Mouse (Mus musculus) lung, embryonic 15.5 days (tissue): ENCODE results near the gene Dync1i2. TPM values are rescaled to one million over a fixed set of nuclear protein-coding genes. Genes with fewer than 3 reads are reported as not detected.
A peak's percentile ranks its signal among the peaks of the same experiment; 100 is the strongest.

ENCODE experiments used
- ATAC-seq: fragments of 200-750 bp; cut with Nextera tagmentation; 2 replicates; pipeline ENCODE4 v1.8.0; 2017; ENCODE audit warnings: moderate number of reproducible peaks, borderline replicate concordance; ENCODE audit not compliant: low FRiP score, low TSS enrichment; ENCODE audit errors: extremely low read depth
- H3K27ac ChIP-seq: fragments of 300-500 bp; sonication (generic); 2 replicates; pipeline ENCODE4 v1.5.1; 2015; ENCODE audit warnings: moderate library complexity, mild to moderate bottlenecking, inconsistent platforms
- H3K27me3 ChIP-seq: fragments of 300-500 bp; sonication (generic); 2 replicates; pipeline ENCODE4 v1.6.1; 2015; ENCODE audit warnings: inconsistent platforms
- H3K36me3 ChIP-seq: fragments of 300-500 bp; sonication (generic); 2 replicates; pipeline ENCODE4 v1.6.1; 2015; ENCODE audit warnings: inconsistent platforms
- H3K4me1 ChIP-seq: fragments of 300-500 bp; sonication (generic); 2 replicates; pipeline ENCODE4 v1.6.1; 2015; ENCODE audit warnings: inconsistent platforms
- H3K4me2 ChIP-seq: fragments of 300-500 bp; sonication (generic); 2 replicates; pipeline ENCODE4 v1.6.1; 2015; ENCODE audit warnings: inconsistent platforms, mild to moderate bottlenecking, moderate library complexity
- H3K4me3 ChIP-seq: fragments of 300-500 bp; sonication (generic); 2 replicates; pipeline ENCODE4 v1.5.1; 2015; ENCODE audit warnings: mild to moderate bottlenecking, inconsistent platforms
- H3K9ac ChIP-seq: fragments of 300-500 bp; sonication (generic); 2 replicates; pipeline ENCODE4 v1.6.1; 2015; ENCODE audit warnings: inconsistent platforms
- H3K9me3 ChIP-seq: fragments of 300-500 bp; sonication (generic); 2 replicates; pipeline ENCODE4 v1.6.1; 2016; ENCODE audit warnings: inconsistent platforms
- WGBS: fragments of 180-500 bp; shearing (Covaris S2); methylation state at CpG from one replicate; pipeline ENCODE4 v1.1.7; 2015; 5-methylcytosine and 5-hydroxymethylcytosine counted together
- polyA plus RNA-seq: library from polyadenylated mRNA; unstranded; fragments of >200 nt; fragmentation: Nextera tagmentation; extraction: Ambion mirVana; gene quantifications from 2 replicates; pipeline ENCODE4 v1.2.1, GENCODE M21; 2015

Gene Dync1i2
- polyA plus RNA-seq, 1 experiment from 2014 or later: 99.6 TPM

DNA sequence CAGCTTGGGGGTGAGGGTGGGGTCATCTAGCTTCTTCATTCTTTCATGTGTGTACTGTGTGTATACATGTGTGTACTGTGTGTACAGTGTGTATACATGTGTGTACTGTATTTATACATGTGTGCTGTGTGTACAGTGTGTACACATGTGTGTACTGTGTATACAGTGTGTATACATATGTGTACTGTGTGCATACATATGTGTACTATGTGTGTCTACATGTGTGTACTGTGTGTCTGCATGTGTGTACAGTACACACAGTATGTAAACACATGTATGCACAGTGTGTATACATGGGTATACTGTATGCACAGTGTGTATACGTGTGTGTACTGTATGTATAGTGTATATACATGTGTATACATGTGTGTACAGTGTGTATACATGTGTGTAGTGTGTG is 70.5 kb downstream of the Dync1i2 start:
- Histone ChIP-seq H3K27me3 (no peaks in the 10 kb centered on the region), H3K4me2 (no peak overlapping the region), H3K4me1 (no peaks in the 10 kb centered on the region), H3K4me3 (no peak overlapping the region), H3K36me3 (no peaks in the 10 kb centered on the region; the same call in 1 of the 2 replicates), H3K27ac (no peak overlapping the region), H3K9me3 (no peaks in the 10 kb centered on the region), H3K9ac (no peak overlapping the region)
- ATAC-seq: no peak
- WGBS: 74% methylated on average over 1 of the region's 1 CpGs

DNA sequence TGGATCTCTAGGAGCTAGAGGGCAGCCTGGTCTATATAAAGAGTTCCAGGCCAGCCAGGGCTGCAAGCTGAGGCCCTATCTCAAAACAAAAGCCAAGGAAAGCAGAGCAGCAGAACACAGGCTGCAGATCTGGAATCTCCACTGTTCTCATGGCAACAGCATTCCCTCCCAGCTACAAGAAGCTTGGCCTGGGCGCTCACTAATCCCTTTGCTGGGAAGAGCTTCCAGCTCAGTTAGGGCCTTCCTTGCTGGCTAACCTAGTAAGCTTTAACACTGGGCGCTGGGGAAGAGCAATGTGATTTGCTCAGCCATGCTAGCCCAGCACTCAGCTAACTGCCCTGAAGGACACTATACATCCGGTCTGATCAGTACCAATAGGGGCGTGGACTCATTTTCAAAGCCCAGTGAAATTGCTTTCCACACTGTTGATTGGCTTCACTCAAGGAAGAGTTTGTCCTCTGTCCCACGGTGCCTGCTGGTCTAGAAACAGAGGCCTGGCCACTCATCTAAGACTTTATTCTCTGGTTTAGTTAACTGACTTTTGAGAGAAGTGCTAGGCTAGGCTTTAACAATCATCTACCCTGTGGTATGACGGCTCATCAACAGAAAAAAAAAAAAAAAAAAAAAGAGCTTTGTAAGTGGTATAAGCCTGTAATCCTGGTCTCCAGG is 78.7 kb downstream of the Dync1i2 start:
- no peak for ATAC-seq
- H3K4me3 ChIP-seq: no peak overlapping the region
- H3K4me1 ChIP-seq: no peaks in the 10 kb centered on the region
- no peak overlapping the region for H3K27ac ChIP-seq
- H3K9ac ChIP-seq: no peak overlapping the region
- H3K4me2 ChIP-seq: no peak overlapping the region
- H3K36me3 ChIP-seq: no peaks in the 10 kb centered on the region
- no peaks in the 10 kb centered on the region for H3K9me3 ChIP-seq
- H3K27me3 ChIP-seq: no peaks in the 10 kb centered on the region
- WGBS: 67% methylated on average over 6 of the region's 6 CpGs

DNA sequence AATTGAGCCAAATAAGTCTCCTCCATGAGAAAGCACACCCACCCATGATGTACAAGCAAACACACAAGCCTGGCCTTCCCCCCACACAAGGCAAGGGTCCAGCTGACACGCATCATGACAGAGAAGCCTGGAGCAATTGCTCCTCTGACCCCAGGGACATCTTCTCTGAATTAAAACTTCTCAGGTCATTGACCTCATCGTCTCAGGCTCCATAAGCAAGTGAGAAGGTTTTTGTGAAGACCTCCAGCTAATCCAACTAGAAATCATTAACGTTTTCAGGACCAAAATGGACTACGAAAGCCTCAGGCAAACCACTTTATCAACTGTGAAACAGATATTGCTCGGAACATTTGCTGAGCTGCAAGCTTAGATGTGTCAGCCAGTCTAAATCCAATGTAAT is 80.1 kb downstream of the Dync1i2 start:
- ATAC-seq: no peak
- Histone ChIP-seq H3K27ac (no peak overlapping the region), H3K4me1 (no peaks in the 10 kb centered on the region), H3K27me3 (no peaks in the 10 kb centered on the region), H3K4me3 (no peak overlapping the region), H3K36me3 (no peaks in the 10 kb centered on the region), H3K9ac (no peak overlapping the region), H3K9me3 (no peaks in the 10 kb centered on the region), H3K4me2 (no peak overlapping the region)
- WGBS: 58% methylated on average over 5 of the region's 5 CpGs

DNA sequence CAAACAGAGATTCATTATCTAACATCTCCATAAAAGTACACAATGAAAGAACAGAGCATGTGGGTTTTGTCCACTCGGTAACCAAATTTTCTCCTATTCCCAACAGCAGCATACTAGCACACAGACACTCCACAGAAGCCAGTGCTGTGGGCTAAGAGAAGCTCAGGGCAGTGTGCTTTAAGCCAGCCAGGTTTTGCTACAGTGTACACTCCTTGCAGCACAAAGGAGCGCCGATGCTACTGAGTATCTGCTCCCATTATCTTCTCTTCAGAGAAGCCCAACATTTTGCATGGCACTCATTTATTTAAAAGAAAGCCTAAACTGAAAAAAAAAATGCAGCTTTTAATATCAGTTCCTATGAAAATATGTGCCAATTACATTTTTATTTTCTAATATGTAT is 82.5 kb downstream of the Dync1i2 start:
- Histone ChIP-seq H3K27me3 (no peaks in the 10 kb centered on the region), H3K9me3 (no peaks in the 10 kb centered on the region), H3K4me2 (no peak overlapping the region), H3K27ac (no peak overlapping the region), H3K4me1 (no peaks in the 10 kb centered on the region), H3K9ac (no peak overlapping the region), H3K4me3 (no peak overlapping the region), H3K36me3 (no peaks in the 10 kb centered on the region)
- WGBS: 68% methylated on average over 3 of the region's 3 CpGs
- no peak for ATAC-seq

DNA sequence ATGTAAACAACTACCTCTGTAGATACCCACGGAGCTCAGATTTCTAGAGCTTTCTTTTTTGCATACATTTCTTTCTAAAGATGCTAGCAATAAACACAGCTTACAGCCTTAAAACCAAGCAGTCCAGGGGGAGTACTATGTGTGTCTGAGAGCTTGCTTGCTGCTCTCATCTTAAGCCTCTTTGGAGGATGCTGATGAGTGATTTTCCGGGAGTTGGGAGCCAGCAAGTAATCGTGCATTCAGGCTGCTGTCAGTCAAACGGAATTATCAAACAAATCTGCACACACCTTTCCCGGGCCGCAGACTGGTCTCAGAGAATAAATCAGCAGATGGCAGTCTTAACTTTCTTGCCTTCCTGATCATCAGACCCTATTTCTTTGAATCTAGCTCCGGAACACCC is 83.0 kb downstream of the Dync1i2 start:
- no peak overlapping the region for H3K4me3 ChIP-seq
- no peak overlapping the region for H3K4me2 ChIP-seq
- no peak for ATAC-seq
- H3K9ac ChIP-seq: no peak overlapping the region
- no peak overlapping the region for H3K27ac ChIP-seq
- H3K4me1 ChIP-seq: no peaks in the 10 kb centered on the region
- no peaks in the 10 kb centered on the region for H3K27me3 ChIP-seq
- no peaks in the 10 kb centered on the region for H3K36me3 ChIP-seq
- WGBS: 17% methylated on average over 7 of the region's 7 CpGs
- no peaks in the 10 kb centered on the region for H3K9me3 ChIP-seq

DNA sequence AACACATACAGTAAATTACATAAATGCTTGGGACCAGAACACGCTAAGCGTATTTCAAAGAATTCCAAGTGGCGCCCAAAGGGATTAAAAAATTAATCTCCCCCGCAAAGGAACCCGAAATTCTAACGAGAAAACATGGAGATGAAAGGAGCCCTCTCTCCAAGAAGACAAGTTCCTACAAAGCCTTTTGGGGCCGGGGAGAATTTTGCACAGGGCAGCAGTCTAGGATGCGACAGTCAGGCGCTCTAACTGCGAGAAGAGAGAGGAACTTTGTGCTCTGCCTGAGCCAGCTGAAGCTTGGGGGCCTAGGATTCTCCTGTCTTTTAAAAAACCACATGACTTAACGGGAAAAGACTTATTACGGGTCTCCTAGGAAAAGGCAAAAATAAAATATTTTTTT is 84.3 kb downstream of the Dync1i2 start:
- Histone ChIP-seq H3K4me3 (no peak overlapping the region), H3K27me3 (no peaks in the 10 kb centered on the region), H3K4me1 (no peaks in the 10 kb centered on the region), H3K36me3 (no peaks in the 10 kb centered on the region), H3K9me3 (no peaks in the 10 kb centered on the region), H3K27ac (no peak overlapping the region), H3K4me2 (no peak overlapping the region), H3K9ac (no peak overlapping the region)
- no peak for ATAC-seq
- 83% methylated on average over 12 of the region's 12 CpGs for WGBS

DNA sequence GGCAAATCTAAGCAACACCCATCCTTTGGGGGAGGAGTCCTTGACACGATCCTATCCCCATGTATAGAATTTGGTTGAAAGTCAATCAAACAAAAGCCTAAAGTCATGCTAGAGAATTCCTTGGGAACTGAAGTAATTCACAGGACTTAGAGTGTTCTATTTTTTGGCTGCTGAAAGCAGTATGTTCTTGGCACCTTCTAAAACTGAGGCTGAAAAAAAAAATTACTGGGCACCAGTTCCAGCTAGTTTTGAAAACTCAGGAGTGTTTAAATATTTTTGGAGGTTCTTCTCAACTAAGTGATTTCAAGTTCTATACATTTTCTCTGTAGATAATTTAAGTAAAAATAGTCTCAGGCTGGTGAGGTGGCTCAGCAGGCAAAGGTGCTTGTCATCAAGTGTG is 86.0 kb downstream of the Dync1i2 start:
- H3K36me3 ChIP-seq: no peaks in the 10 kb centered on the region

DNA sequence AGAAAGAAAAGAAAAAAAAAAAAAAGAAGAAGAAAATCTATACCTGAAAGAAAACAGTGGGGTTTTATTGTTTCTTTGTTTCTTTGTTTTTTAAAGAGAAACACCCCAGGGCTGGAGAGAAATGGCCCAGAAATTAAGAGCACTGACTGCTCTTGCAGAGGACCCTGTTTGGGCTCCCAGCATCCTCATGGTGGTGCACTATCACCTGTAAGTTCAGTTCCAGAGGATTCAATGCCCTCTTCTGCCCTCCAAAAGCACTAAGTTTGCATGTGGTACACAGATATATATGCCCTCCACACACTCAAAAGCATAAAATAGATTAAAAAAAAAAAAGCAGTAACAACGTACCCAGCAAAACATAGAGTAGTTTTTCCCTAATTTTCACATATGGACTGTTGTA is 87.2 kb downstream of the Dync1i2 start:
- H3K4me3 ChIP-seq: no peak overlapping the region
- H3K9ac ChIP-seq: no peak overlapping the region
- peaks cover 6% of the 10 kb centered on the region; the same call in 1 of the 2 replicates for H3K4me1 ChIP-seq
- no peaks in the 10 kb centered on the region for H3K9me3 ChIP-seq
- no peaks in the 10 kb centered on the region for H3K27me3 ChIP-seq
- 100% methylated on average over 1 of the region's 1 CpGs for WGBS
- no peak overlapping the region for H3K27ac ChIP-seq
- no peak for ATAC-seq
- H3K4me2 ChIP-seq: no peak overlapping the region
- no peaks in the 10 kb centered on the region for H3K36me3 ChIP-seq

More for the DNA sequence above, 86.0 kb downstream of the Dync1i2 start:
- Histone ChIP-seq H3K4me2 (no peak overlapping the region), H3K27me3 (no peaks in the 10 kb centered on the region), H3K4me1 (no peaks in the 10 kb centered on the region), H3K27ac (no peak overlapping the region), H3K4me3 (no peak overlapping the region), H3K9ac (no peak overlapping the region), H3K9me3 (no peaks in the 10 kb centered on the region)
- 47% methylated on average over 1 of the region's 1 CpGs for WGBS
- ATAC-seq: no peak

DNA sequence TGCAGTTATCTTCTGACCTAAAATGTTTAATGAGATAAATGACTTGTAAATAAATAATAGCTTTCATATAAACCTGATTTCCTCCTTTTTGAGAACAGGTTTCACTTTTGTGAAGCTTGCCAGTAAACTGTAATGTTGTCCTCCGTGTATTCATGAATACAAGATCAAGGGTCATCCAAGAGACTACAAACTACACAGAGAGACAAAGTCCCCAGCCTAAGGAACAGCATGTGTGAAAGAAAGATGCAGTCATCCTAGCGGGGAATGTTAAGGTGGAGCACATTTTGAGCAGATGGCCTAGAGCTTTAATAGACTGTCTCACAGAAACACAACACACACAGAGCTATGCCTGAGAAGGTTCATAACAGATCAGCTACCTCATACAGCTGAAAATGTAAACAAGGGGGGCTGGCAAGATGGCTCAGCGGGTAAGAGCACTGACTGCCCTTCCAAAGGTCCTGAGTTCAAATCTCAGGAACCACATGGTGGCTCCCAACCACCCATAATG is 90.7 kb downstream of the Dync1i2 start:
- Histone ChIP-seq H3K27me3 (no peaks in the 10 kb centered on the region), H3K4me1 (peaks cover 16% of the 10 kb centered on the region; the same call in 1 of the 2 replicates), H3K4me2 (no peak overlapping the region), H3K27ac (peak overlapping the region; percentile 48; the same call in 1 of the 2 replicates), H3K4me3 (no peak overlapping the region), H3K9ac (no peak overlapping the region), H3K9me3 (no peaks in the 10 kb centered on the region), H3K36me3 (no peaks in the 10 kb centered on the region)
- WGBS: 58% methylated on average over 3 of the region's 3 CpGs
- ATAC-seq: no peak

DNA sequence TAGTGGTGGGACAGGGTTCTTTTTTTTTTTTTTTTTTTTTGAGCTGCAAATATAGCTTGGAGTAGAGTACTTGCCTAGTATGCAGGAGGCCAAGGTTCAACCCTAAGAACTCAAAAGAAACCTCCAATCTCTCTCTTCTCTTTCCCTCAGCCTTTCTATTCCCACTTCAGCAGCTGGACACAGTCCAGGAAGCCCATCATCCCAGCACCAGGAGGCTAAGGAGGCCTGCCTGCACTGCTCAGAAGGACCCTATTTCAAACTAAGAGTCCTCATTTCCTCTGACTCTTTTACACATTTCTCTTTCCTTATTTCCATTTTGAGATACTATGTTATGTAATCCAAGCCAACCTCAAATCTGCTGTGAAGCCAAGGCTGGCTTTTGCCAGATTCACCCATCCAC is 91.7 kb downstream of the Dync1i2 start:
- peak overlapping the region; percentile 48; the same call in 1 of the 2 replicates for H3K27ac ChIP-seq
- no peak overlapping the region for H3K4me3 ChIP-seq
- peak; percentile 85 for ATAC-seq

DNA sequence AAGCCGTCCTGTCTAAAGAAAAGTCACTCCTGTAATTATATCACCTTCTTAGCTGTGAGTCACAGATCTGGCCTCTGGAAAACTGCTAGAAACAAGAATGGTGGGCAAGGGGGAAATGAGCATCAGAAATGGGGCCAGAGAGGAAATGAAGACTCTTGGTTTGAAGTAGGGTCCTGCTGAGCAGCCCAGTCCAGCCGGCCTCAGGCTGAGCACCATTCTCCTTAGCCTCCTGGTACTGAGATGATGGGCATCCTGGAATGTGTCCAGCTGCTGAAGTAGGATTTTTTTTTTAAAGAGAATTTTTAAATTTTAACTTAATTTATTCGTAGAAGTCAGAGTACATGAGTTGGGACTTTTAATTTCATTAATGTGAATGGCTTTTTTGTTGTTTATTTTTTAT is 93.3 kb downstream of the Dync1i2 start:
- ATAC-seq: peak; percentile 56; the same call in 1 of the 2 replicates
- 30% methylated on average over 3 of the region's 3 CpGs for WGBS

More for the DNA sequence above, 91.7 kb downstream of the Dync1i2 start:
- no peaks in the 10 kb centered on the region for H3K9me3 ChIP-seq
- peaks cover 16% of the 10 kb centered on the region; the same call in 1 of the 2 replicates for H3K4me1 ChIP-seq
- no peak overlapping the region for H3K4me2 ChIP-seq
- H3K36me3 ChIP-seq: no peaks in the 10 kb centered on the region
- H3K9ac ChIP-seq: no peak overlapping the region
- H3K27me3 ChIP-seq: no peaks in the 10 kb centered on the region

DNA sequence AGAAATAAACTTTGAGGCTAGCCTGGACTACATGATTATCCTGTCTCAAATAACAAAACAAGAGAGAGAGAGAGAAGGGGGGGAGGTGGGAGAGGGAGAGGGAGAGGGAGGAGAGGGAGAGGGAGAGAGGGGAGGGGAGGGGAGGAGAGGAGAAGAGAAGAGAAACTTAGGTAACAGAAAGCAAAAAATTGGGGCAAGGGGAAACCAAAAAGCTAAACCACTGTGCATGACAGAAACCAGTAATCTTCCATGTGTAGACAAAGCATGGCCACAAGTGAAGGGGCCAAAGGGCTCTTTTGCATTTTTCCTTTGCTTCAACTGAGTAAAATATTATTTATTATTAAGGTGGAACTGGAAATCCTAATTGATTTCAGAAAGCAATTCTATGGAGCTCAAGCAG is 94.9 kb downstream of the Dync1i2 start:
- no peak overlapping the region for H3K4me2 ChIP-seq
- H3K9ac ChIP-seq: no peak overlapping the region
- no peaks in the 10 kb centered on the region for H3K9me3 ChIP-seq
- ATAC-seq: no peak
- no peaks in the 10 kb centered on the region for H3K36me3 ChIP-seq
- H3K4me1 ChIP-seq: peaks cover 16% of the 10 kb centered on the region; the same call in 1 of the 2 replicates
- H3K27me3 ChIP-seq: no peaks in the 10 kb centered on the region
- no peak overlapping the region for H3K27ac ChIP-seq
- no peak overlapping the region for H3K4me3 ChIP-seq

More for the DNA sequence above, 93.3 kb downstream of the Dync1i2 start:
- H3K4me3 ChIP-seq: no peak overlapping the region
- no peak overlapping the region for H3K4me2 ChIP-seq
- no peaks in the 10 kb centered on the region for H3K9me3 ChIP-seq
- peaks cover 16% of the 10 kb centered on the region; the same call in 1 of the 2 replicates for H3K4me1 ChIP-seq
- H3K27me3 ChIP-seq: no peaks in the 10 kb centered on the region
- no peaks in the 10 kb centered on the region for H3K36me3 ChIP-seq
- H3K27ac ChIP-seq: no peak overlapping the region
- no peak overlapping the region for H3K9ac ChIP-seq
